Mouse (Mus musculus) intestine, embryonic 15.5 days (tissue): Measurements from ENCODE around the gene Vwa1. TPM values are rescaled to one million over a fixed set of nuclear protein-coding genes. Genes with fewer than 3 reads are reported as not detected.

Source experiments
- ATAC-seq: fragments of 200-750 bp; cut with Nextera tagmentation; 2 replicates; pipeline ENCODE4 v1.8.0; 2017; ENCODE audit warnings: moderate TSS enrichment, moderate library complexity
- H3K27ac ChIP-seq: fragments of 300-500 bp; sonication (generic); 2 replicates; pipeline ENCODE4 v1.5.1; 2015; ENCODE audit warnings: mild to moderate bottlenecking, inconsistent platforms
- H3K27me3 ChIP-seq: fragments of 300-500 bp; sonication (generic); replicated peaks from 2 replicates; pipeline ENCODE4 v1.6.1; 2015; ENCODE audit warnings: inconsistent platforms
- H3K36me3 ChIP-seq: fragments of 300-500 bp; sonication (generic); 2 replicates; pipeline ENCODE4 v1.6.1; 2015; ENCODE audit warnings: inconsistent platforms
- H3K4me1 ChIP-seq: fragments of 300-500 bp; sonication (generic); replicated peaks from 2 replicates; pipeline ENCODE4 v1.6.1; 2015; ENCODE audit warnings: inconsistent platforms
- H3K4me2 ChIP-seq: fragments of 300-500 bp; sonication (generic); replicated peaks from 2 replicates; pipeline ENCODE4 v1.6.1; 2015; ENCODE audit warnings: mild to moderate bottlenecking, inconsistent platforms
- H3K4me3 ChIP-seq: fragments of 300-500 bp; sonication (generic); replicated peaks from 2 replicates; pipeline ENCODE4 v1.5.1; 2015; ENCODE audit warnings: inconsistent platforms
- H3K9ac ChIP-seq: fragments of 300-500 bp; sonication (generic); 2 replicates; pipeline ENCODE4 v1.6.1; 2015; ENCODE audit warnings: inconsistent platforms
- H3K9me3 ChIP-seq: fragments of 300-500 bp; sonication (generic); 2 replicates; pipeline ENCODE4 v1.6.1; 2016; ENCODE audit warnings: inconsistent platforms
- WGBS: fragments of 180-500 bp; shearing (Covaris S2); methylation state at CpG from one replicate; pipeline ENCODE4 v1.1.7; 2015; 5-methylcytosine and 5-hydroxymethylcytosine counted together
- polyA plus RNA-seq: library from polyadenylated mRNA; unstranded; fragments of >200 nt; fragmentation: Nextera tagmentation; extraction: Ambion mirVana; gene quantifications from 2 replicates; pipeline ENCODE4 v1.2.1, GENCODE M21; 2015

Gene Vwa1
- polyA plus RNA-seq, 1 experiment from 2014 or later: 16.7 TPM

DNA sequence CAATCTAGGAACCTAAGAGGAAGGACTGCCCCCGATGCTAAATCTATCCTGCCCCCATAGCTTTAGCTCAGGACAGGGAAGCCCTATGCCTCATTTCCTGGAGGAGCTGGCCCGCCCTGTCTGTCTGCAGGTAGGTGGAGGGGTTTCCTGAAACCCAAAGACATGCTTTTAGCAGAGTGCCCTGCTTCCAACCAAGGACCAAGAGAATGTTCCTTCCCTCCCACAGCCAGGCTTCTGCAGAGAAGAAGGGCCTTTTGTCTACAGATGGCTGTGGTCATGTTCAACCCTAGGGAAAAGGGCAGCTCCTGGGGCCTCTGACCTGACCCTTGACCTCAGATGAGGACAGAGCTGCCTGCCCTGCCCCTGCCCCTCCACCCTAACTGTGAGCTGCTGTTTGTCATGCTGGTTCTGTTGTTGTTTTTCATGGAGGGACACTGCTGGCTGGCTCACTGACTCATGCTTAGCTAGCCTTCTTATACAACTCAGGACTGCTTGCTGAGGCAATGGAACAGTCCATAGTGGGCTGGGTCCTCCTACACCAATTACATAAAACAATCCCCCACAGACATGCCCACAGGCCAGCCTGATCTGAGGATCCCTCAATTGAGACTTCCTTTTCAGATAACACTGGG, 2.3 kb upstream of the Vwa1 start:
- 52% methylated on average over 2 of the region's 2 CpGs for WGBS
- no peak overlapping the region for H3K9ac ChIP-seq

DNA sequence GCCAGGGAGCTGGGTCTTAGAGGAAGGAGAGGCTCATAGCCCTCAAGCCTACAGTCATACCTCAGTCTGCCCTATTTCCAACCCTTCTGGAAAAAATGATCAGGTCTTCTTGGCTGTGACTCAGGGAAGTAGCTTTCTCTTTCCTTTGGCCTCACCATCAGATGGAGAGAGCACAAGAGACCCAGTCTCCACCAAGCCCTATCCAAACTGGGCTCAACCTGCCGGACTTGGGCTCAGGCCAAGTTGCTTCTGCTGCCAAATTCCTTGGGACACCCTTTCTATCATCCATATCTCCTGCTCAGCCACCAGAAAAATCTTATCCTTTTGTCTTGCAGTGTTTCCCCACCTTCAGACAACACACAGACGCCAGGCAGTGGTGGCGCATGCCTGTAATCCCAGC, 1.4 kb upstream of the Vwa1 start:
- no peaks in the 10 kb centered on the region for H3K9me3 ChIP-seq
- no peak overlapping the region for H3K4me2 ChIP-seq
- H3K9ac ChIP-seq: no peak overlapping the region
- no peak overlapping the region for H3K4me3 ChIP-seq
- no peaks in the 10 kb centered on the region for H3K36me3 ChIP-seq
- no peaks in the 10 kb centered on the region for H3K27me3 ChIP-seq
- H3K4me1 ChIP-seq: peaks cover 41% of the 10 kb centered on the region
- no peak for ATAC-seq
- peak overlapping the region; percentile 37 for H3K27ac ChIP-seq
- 81% methylated on average over 3 of the region's 3 CpGs for WGBS

More for the DNA sequence above, 2.3 kb upstream of the Vwa1 start:
- H3K27ac ChIP-seq: 0 out of 2 replicates have a peak overlapping the region, but pooled peaks have one; percentile 6
- no peak overlapping the region for H3K4me2 ChIP-seq
- no peak overlapping the region for H3K4me3 ChIP-seq
- no peak for ATAC-seq
- no peaks in the 10 kb centered on the region for H3K9me3 ChIP-seq
- H3K36me3 ChIP-seq: no peaks in the 10 kb centered on the region
- peaks cover 38% of the 10 kb centered on the region; the same call in 1 of the 2 replicates for H3K4me1 ChIP-seq
- H3K27me3 ChIP-seq: no peaks in the 10 kb centered on the region

DNA sequence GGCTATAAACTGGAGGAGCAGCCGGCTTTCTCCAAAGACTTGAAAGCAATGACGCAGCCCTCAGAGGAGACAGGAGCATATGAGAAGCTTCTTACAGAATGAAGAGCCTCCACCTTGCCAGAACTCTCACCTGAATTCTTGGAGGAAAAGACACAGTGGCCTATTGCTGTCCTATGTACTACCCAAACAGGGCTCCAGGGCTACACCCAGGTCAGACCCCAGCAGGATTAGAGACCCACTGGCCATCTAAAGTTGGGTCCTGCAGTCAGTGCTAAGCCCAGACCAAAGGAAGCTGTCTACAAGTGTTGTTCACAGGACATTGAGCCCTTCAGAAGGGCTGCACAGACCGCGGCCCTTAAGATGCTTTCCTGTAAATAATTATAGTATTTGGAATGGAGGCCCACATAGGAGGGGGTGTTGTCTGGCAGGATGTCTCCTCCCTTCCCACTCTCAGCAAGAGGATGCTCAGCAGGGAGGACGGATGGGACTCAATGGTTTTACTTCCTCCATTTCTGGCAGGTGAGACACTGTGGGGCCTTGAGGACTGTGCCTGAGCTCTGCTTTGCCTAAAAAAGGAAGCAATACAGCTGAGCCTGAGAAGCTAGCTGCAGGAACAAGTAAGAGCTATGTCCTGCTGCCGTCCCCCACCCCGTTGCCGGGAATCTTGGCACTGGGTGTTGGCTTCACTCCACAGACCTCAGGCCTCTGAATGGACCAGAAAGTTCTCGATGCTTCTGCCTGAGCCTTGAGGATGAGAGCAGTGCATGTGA, 658 bp upstream of the Vwa1 start:
- peaks cover 47% of the 10 kb centered on the region for H3K4me1 ChIP-seq
- WGBS: 37% methylated on average over 9 of the region's 9 CpGs
- no peaks in the 10 kb centered on the region for H3K36me3 ChIP-seq
- H3K27me3 ChIP-seq: no peaks in the 10 kb centered on the region
- 0 out of 2 replicates have a peak, but pooled peaks have one; percentile 5 for ATAC-seq
- H3K9me3 ChIP-seq: no peaks in the 10 kb centered on the region
- peak overlapping the region; percentile 46; the same call in 1 of the 2 replicates for H3K4me3 ChIP-seq
- H3K4me2 ChIP-seq: peak overlapping the region; percentile 91
- H3K9ac ChIP-seq: no peak overlapping the region; the same call in 1 of the 2 replicates
- H3K27ac ChIP-seq: peak overlapping the region; percentile 37

DNA sequence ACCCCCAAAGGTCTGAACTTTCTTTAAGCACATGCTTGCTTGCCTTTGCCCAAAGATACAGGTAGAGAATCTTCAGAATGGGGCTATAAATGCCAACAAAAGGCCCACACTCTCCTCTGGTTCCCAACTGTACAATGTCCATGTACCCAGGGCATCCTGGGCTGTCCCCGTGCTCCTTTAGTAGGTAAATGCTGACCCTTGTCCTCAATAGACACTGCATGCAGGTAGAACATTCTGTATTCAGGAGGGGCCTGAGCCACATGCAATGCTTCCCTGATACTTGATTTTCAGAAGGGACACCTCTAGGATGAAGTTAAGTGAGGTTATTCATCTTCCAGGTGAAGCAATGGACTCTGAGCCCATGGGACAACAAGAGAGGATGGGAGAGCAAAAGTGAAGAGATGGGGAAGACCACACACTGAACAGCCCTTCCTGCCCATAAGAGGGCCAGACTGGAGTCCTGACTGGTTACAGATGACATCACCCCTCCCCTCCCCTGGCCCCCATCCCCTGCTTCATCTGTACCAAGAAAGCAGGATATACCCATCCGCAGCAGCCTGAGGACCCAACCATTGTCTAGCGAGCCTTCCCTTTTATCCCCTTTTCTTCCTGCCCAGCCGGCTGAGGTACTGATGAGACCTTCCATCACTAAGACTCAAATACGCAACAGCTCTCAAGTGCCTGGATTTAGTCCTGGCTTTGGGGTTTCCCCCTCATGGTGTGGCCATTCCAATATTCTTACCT, 991 bp downstream of the Vwa1 start:
- no peak for ATAC-seq
- H3K27ac ChIP-seq: no peak overlapping the region
- H3K27me3 ChIP-seq: no peaks in the 10 kb centered on the region
- 36% methylated on average over 5 of the region's 5 CpGs for WGBS
- no peaks in the 10 kb centered on the region for H3K9me3 ChIP-seq
- peak overlapping the region; percentile 91 for H3K4me2 ChIP-seq
- H3K4me3 ChIP-seq: peak overlapping the region; percentile 46
- no peaks in the 10 kb centered on the region for H3K36me3 ChIP-seq
- peak overlapping the region; percentile 50; the same call in 1 of the 2 replicates for H3K9ac ChIP-seq
- peaks cover 52% of the 10 kb centered on the region for H3K4me1 ChIP-seq

- H3K4me1 ChIP-seq: peaks cover 51% of the 10 kb centered on the region
- WGBS: 88% methylated on average over 13 of the region's 13 CpGs
- H3K4me3 ChIP-seq: no peak overlapping the region
- H3K9me3 ChIP-seq: no peaks in the 10 kb centered on the region
- no peak overlapping the region for H3K9ac ChIP-seq
- no peak overlapping the region for H3K4me2 ChIP-seq
- no peak overlapping the region for H3K27ac ChIP-seq
- no peaks in the 10 kb centered on the region for H3K27me3 ChIP-seq
- ATAC-seq: no peak
- H3K36me3 ChIP-seq: no peaks in the 10 kb centered on the region
Measured at GRCm38 (mm10) chr4:155772786-155773185, 1.7 kb downstream of the Vwa1 start.

DNA sequence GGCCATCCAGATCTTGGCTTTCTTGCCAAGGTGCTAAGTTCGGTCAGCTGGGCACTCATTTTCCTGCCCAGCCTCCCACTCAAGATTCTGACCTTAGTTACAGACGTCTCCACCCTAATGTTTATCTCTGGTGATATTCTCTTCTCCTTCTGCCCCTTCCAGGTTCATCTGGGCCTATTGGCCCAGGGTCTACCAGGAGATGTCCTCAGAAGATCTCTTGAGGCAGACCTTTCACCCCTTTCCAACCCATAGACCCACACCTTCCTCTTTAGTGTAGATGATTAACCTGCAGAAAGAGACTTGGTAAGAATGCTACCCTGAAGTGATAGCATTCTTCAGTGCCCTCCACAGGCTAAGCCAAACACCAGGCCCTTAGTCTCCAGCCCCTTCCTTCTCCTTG, 2.8 kb downstream of the Vwa1 start:
- H3K9ac ChIP-seq: no peak overlapping the region
- H3K4me3 ChIP-seq: no peak overlapping the region
- no peak overlapping the region for H3K27ac ChIP-seq
- WGBS: 84% methylated on average over 2 of the region's 2 CpGs
- H3K4me2 ChIP-seq: peak overlapping the region; percentile 28
- no peaks in the 10 kb centered on the region for H3K9me3 ChIP-seq
- no peaks in the 10 kb centered on the region for H3K36me3 ChIP-seq
- no peaks in the 10 kb centered on the region for H3K27me3 ChIP-seq
- peaks cover 42% of the 10 kb centered on the region for H3K4me1 ChIP-seq
- no peak for ATAC-seq

- 48% methylated on average over 24 of the region's 24 CpGs for WGBS
- ATAC-seq: peak; percentile 15; the same call in 1 of the 2 replicates
- Histone ChIP-seq H3K27ac (no peak overlapping the region), H3K9ac (peak overlapping the region; percentile 77), H3K4me1 (peaks cover 38% of the 10 kb centered on the region), H3K27me3 (no peaks in the 10 kb centered on the region), H3K4me2 (peak overlapping the region; percentile 88), H3K9me3 (no peaks in the 10 kb centered on the region), H3K36me3 (no peaks in the 10 kb centered on the region), H3K4me3 (peak overlapping the region; percentile 53)
Measured at GRCm38 (mm10) chr4:155770626-155771025, 3.9 kb downstream of the Vwa1 start.

DNA sequence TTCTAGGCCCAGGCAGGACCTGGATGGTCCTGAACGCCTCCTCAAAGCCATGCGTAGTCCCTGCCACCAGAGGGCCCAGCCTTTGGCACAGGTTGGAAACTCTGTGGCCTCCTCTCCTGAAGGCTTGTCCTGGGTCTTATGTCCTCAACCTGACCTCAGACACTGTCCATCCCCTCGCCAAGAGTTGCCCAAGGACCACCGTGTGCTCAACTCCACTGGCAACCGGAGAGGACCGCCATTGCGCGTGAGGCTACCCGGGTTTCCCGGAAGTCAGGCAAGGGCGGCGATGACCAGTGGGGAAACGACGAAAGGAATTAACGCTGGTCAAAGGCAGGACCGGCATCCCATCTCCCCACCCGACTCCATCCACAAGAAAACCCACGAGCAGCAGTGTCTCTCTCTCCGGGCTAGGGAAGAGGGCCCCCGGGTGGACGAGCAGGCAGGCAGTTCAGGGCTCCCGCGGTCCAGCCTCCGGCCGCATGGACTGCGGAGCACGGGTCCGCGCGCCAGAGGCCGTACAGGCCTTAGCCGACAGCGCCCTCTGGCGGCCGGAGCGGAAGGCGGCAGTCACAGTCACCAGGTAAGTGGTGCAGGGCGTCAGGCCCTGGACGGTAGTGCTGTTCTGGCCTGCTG, 4.5 kb downstream of the Vwa1 start:
- WGBS: under 1% methylated on average over 39 of the region's 39 CpGs
- Histone ChIP-seq H3K4me2 (peak overlapping the region; percentile 88), H3K4me1 (peaks cover 31% of the 10 kb centered on the region), H3K36me3 (no peaks in the 10 kb centered on the region), H3K9ac (peak overlapping the region; percentile 77), H3K27me3 (no peaks in the 10 kb centered on the region), H3K4me3 (peak overlapping the region; percentile 53), H3K27ac (peak overlapping the region; percentile 60), H3K9me3 (no peaks in the 10 kb centered on the region)
- peak; percentile 92 for ATAC-seq

DNA sequence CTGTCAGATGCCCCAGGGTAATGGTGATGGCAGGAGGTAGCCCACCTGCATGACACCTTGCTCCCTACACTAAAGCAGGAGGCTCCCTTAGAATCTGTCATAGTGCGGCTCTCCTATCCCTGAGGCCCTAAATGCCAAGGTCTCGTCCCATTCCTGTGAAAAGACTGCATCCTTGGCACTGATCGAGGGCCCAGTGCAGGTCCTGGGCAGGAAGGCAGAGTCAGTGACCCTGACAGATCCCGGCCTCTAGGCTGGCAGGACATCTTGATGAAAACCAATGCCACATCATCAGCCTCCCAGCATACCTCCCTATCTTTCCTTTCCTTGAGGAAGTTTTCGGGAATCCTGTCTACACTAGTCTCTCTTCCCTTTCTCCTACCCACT, 5.0 kb downstream of the Vwa1 start:
- Histone ChIP-seq H3K36me3 (no peaks in the 10 kb centered on the region), H3K9ac (peak overlapping the region; percentile 77), H3K4me2 (peak overlapping the region; percentile 88), H3K4me1 (peaks cover 29% of the 10 kb centered on the region), H3K9me3 (no peaks in the 10 kb centered on the region), H3K4me3 (peak overlapping the region; percentile 53), H3K27ac (0 out of 2 replicates have a peak overlapping the region, but pooled peaks have one; percentile 9), H3K27me3 (no peaks in the 10 kb centered on the region)
- WGBS: 69% methylated on average over 5 of the region's 5 CpGs
- ATAC-seq: no peak

GRCm38 (mm10) chr4:155762357-155762756, 12.1 kb downstream of the Vwa1 start:
- Histone ChIP-seq H3K4me2 (no peak overlapping the region), H3K27ac (no peak overlapping the region), H3K4me3 (no peak overlapping the region), H3K9ac (no peak overlapping the region), H3K27me3 (no peaks in the 10 kb centered on the region), H3K4me1 (peaks cover 24% of the 10 kb centered on the region), H3K36me3 (peaks cover 2% of the 10 kb centered on the region; the same call in 1 of the 2 replicates), H3K9me3 (no peaks in the 10 kb centered on the region)
- 93% methylated on average over 3 of the region's 3 CpGs for WGBS
- ATAC-seq: no peak

DNA sequence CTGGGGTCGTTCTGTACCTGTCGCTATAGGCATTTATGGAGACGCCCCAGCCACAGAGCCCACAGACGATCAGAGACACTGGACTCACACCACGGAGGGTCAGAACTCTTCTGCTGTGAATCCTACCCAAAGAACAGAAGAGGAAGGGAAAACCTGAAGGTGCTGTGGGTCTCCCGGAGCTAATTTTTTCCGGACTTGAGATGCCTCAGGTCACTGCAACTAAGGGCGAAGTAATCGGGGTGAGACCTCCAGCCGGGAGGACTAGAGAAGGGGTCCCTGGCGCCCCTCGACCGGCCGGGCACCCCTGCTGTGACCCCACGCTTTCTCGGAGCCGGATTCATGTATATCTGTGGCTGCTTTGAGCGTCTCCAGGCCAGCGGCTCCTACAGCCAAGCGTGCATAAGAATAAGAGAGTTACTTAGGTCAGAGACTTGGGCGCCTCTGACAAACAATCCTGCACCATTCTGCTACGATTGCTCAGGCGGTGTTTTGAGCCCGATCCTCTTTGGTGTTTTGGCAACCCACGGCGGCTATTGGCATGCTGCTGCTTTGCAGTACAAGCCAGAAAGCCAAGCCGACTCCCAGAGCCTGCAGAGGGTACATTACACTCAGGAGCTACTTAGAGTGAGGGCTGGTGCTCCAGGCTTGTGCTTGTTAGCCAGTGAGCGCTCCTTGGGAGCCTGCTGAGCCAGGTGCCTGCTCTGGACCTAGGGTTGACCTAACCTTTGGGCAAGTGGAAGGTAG, 13.0 kb downstream of the Vwa1 start:
- Histone ChIP-seq H3K4me3 (peak overlapping the region; percentile 85), H3K9ac (peak overlapping the region; percentile 65), H3K4me1 (peaks cover 24% of the 10 kb centered on the region), H3K4me2 (peak overlapping the region; percentile 89), H3K27me3 (no peaks in the 10 kb centered on the region), H3K9me3 (no peaks in the 10 kb centered on the region), H3K27ac (peak overlapping the region; percentile 20; the same call in 1 of the 2 replicates), H3K36me3 (peaks cover 6% of the 10 kb centered on the region)
- peak; percentile 29 for ATAC-seq
- 3% methylated on average over 28 of the region's 28 CpGs for whole genome bisulfite sequencing
